Mouse (Mus musculus): ENCODE results near the gene Nol3.
A peak's percentile ranks its signal among the peaks of the same experiment; 100 is the strongest.

Gene Nol3

DNA sequence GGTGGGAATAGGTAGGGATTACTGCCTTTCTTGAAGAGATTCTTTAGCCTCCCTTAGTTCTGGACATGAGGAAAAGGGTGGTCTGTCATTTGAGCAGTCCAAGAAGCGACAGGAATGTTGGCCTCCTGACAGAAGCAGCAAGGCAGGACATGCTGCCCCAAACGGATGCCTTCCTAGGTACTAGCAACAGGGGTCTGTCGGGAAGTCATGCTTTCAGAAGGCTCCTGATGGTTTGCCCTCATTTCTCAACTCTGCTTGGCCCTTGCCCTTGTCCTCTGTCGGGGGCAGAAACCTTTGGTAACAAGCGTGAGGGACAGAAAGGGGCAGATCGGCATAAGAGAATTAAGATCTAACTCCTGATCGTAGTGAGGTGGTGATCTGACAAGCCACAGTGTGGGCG is 34.2 kb downstream of the Nol3 start:
- DNase-seq = no peak

DNA sequence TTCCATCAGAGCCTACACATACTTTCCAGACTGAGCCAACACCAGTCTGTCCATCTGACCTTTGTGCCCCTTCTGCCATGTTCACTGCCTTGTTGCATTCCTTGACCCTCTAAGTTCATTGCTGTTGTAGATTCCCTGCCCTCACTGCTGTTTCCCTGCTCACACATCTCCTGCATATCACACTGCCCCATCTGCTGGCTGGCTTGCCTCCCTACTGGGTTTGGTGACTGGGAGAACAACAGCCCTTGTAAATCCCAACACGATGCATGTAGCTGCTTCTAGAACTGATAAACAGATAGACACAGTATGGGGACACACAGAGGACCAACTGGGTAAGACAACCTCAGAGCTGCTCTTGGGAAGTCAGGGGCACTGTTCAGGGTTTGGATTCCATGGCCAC is 35.8 kb downstream of the Nol3 start:
- DNase-seq = no peak

DNA sequence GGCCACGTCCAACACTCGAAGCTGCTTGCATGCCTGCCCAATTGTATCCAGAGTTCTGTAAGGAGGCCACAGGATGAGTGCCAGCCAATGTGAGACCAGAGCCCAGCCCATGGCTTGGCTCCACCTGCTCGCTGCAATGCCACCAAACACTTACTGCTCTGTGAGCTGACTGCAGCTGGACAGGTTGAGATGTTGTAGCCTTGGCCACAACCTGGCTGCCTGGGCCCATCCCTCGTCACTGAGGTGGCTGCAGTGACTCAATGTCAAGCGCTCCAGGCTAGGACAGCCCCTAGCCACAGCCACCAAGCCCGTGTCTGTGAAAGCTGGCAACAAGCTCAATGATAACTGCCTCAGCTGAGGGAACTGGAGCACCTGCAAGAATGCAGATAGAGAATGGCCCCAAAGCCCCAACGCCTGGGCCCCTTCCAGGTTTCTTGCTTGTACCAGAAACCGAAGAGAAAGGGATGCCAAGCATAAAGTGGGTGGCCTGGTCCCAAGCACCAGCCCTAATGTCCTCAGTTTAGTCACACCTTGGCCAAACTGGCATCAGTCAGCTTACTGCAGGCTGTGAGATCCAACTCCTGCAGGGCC is 37.0 kb downstream of the Nol3 start:
- DNase-seq = no peak

DNA sequence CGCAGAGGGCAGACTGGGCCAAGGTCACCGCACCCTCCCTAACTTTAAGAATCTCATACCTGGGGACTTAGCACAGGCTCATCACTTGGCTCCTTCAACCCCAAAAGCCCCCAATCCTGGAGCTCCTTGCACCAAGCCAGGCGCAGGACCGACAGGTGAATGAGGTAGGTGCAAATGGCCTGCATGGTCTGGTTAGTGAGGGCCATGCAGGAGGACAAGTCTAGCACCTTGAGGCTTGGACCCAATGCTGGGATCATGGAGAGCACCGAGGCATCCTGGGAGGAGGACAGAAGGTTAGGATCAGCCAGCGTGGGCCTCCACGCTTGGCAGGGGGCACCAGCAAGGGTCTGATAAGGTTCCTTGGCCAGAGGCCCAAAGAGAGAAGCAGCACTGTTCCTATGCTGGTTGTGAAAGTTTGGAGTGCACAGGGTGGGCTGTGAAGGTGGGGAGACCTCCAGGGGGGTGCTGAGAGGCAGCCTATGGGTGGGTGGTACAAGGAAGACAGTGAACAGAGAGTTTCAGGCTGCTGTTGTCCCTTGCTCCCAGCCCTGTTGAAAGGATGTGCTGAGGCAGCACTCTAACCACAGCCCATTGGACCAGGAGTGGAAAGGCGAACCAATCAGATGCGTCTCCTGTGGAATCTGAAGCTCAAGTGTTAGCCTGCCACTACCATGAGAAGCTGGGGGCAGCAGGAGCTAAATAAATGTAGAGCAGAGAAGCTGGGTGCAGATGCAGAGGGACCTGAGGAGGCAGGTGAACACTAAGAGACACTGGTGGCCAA is 37.9 kb downstream of the Nol3 start:
- DNase-seq = no peak

DNA sequence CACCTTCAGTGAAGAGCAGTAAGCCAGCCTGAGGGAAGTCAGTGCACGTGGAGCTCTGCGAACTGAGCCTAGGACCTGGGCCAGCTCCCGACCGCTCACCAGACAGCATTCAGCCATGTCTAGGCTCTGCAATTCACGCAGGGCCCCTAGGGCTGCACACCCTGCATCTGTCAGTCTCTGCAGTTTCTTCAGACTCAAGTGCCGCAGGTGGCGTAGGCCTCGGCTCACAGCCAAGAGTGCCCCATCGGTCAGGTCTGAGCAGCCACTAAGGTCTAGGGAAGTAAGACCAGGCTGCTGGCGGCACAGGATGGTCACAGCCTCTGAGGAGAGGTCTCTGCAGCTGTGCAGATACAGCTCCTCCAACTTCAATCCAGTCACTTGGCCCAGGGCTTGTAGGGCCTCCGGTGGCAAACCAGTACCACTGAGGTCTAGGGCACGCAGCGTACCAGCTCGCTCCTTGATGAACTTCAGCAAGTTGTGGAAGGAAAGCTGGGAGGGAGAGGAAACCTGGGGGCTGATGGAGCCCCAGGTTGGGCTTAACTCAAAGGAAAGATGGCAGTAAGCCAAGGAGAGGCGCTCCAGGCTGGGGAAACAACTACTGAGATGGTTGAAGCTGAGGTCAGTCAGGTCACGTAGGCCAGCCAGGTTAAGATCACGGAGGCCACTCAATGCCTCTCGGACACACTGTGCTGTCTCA is 39.3 kb downstream of the Nol3 start:
- DNase-seq = no peak

DNA sequence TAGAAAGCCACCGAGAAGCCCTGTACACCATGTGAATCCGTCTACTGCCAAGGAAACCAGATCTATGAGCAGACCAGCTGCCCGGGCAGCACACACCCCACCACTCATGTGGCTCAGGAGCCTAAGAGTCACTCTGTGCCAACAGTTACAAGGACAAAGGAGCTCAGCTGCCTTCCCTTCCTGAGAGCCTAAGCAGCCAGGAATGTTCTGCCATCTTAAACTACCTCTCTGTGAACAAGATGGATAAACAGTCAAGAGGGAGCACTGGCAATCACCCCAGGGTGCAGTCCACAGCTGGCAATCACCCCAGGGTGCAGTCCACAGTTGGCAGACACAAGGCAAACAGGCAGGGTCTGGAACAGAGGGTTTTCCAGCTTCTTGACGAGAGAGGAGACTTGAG is 42.0 kb downstream of the Nol3 start:
- DNase-seq = no peak

DNA sequence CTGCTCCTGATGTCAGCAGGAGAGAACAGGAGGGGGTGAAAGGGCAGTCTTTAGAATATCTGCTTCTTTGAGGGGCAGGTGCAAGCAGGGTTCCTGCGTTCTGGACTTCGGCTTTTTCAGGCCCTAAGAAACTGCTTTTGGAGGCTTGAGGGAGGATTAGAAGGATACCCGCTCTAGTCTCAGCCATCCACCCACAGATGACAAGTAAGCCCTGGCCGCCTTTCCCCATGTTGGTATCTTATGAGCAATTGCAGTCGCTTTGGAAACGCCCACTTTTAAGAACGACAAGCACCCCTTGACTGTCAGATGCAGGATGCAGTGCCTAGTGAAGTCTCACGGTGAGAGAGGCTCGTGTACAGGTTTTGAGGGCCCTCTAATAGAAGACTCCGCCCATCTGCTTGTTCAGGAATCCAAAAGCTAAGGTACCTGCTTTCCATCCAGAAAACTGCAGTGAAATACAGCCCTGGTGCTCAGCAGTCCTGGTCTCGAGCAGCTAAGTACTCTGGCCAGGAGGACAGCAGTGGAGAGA is 42.8 kb downstream of the Nol3 start:
- DNase-seq = no peak

DNA sequence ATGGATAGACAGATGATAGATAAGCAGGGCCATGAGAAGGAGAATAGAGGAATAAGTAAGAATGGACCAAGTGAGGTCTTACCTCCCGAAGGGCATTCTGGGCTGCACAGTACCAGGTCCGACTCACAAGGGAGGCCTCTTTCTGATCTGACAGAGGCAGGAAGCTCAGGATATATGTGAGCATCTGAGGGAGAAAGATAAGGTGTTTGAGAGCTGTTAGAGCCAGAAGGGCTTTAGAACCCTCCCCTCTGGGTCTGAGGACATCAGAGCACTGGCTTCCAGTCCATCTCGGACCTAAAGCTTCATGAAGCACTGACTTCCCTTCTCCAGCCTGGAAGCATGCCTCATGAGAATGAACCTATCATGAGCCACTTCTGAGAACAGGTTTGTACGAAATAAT is 47.2 kb downstream of the Nol3 start:
- no peak for DNase-seq

DNA sequence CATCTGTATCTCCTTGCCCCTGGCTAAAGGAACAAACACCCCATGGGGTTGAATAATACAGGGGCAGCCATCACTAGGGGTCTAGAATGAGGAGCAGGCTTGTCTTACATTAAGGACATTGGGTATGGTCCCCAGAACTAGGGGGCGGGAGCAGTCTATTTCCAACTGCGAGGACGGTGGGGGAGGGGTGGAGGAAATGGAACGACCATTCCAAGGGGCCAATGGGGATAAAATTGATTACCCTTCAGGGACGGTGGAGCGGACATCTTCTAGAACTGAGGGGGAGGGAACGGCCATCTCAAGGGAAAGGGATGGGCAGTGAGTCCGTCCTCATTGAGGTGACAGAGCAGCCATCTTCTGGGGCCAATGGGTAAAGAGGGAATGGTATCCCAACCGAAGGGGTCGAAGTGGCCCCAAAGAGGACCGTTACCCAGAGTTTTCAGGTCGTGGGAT is 49.7 kb downstream of the Nol3 start:
- no peak for DNase-seq

DNA sequence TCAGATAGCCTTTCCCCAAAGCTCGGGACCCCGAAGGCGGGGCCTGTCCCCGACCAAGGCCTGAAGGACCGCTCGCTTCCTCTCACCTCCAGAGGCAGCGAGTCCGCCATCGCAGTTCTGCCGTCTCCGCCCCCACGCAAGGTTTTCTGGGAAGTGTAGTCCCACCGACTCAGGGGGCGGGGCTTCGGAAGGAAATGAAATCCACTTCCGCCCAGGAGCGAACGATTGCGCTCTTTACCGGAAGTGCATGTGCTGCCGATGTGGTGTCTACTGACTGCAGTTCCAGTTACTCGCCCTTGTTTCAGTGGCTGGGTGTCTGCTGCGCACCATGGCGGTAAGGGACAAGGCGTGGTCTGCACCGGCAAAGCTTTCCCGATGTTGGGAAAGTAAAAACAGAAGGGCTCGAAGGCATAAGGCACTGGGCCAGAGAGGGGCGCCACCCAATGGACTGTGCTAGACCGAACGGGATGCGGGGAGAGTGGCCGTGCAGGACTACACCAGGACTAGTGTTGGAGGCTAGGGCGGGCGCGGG is 50.3 kb downstream of the Nol3 start, which contains the start of the genes Lrrc29 and Tmem208:
Gene Lrrc29 (minus strand): TSS at position 138 of the 532 bp plus-strand sequence.
Gene Tmem208 (plus strand): TSS at position 214 of the 532 bp plus-strand sequence.
- DNase-seq = peak; percentile 98

DNA sequence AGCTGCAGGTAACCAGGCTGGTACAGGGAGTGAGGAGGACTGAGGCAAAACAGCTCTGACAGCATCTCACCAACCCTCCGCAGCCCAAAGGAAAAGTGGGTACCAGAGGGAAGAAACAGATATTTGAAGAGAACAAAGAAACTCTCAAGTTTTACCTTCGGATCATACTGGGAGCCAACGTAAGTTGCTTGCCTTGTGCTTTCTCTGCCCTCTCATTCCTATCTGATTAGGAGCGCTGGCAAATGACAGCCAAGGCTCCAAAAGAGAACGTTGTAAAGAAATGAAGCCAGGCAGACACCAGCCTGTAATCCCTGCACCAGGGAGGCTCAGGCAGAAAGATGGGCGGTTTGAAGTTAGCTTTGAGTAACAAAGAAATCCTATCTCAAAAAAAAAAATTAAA is 51.0 kb downstream of the Nol3 start:
- DNase-seq = no peak

DNA sequence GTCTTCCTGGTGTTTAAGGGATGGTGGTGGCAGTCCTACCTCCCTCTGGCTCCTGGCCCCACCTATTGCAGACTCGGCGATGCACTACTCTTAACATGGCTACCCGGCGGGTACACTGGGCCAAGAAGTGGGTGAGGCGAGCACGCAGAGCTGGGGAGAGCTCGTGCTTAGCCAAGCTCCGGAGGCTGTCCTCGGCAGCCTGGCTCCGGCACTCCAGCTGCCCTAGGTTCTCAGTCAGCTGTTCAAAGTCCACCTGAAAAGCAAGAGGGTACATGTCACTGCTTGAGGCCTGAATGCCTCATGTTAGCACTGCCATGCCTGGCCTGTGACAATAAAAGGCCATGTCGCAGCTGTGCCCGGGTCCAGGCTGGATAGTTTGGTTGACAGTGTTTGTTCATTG is 54.4 kb downstream of the Nol3 start:
- DNase-seq = no peak

DNA sequence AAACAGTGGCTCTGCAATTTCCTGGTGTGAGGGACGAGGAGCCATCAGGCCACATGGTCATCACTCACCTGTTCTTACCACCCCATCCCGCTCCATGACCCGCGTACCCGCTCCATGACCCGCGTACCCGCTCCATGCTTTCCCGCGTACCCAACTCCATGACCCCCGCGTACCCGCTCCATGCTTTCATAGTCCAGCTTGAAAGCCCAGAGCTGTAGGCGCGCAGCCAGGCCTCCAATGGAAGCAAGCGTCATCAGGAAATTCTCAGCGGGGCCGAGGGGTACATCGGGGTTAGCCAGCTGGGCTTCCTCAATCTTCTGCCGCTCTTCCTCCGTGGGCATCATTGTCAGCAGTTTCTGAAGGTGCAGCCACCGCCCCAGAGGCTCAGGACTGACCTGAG is 55.5 kb downstream of the Nol3 start:
- DNase-seq = no peak

Data from kidney, postnatal 14 days (tissue).